Mouse (Mus musculus): ENCODE results near the gene Macrod2. TPM values are rescaled to one million over a fixed set of nuclear protein-coding genes. Genes with fewer than 3 reads are reported as not detected.

Macrod2 gene
- polyA plus RNA-seq, 1 experiment from 2014 or later, result 28.7 TPM

- 56% methylated on average over 5 of the region's 5 CpGs for WGBS
- no peaks in the 10 kb centered on the region for H3K27me3 ChIP-seq (ENCODE audit: insufficient read depth, low read length)
Measured at GRCm38 (mm10) chr2:141182034-141182759, 787.1 kb downstream of the Macrod2 start.

GRCm38 (mm10) chr2:141194476-141194875 is 799.4 kb downstream of the Macrod2 start:
- H3K4me3 ChIP-seq (ENCODE audit: low read length), result no peak overlapping the region
- no peaks in the 10 kb centered on the region for H3K36me3 ChIP-seq (ENCODE audit: insufficient read depth, low read length)
- no peak overlapping the region for H3K4me2 ChIP-seq (replicated peaks; ENCODE audit: low read depth, low read length)
- no peaks in the 10 kb centered on the region for H3K27me3 ChIP-seq (ENCODE audit: insufficient read depth, low read length)
- no peaks in the 10 kb centered on the region for H3K9me3 ChIP-seq (ENCODE audit: low read length)
- no peaks in the 10 kb centered on the region; the same call in 1 of the 2 replicates for H3K4me1 ChIP-seq (ENCODE audit: insufficient read depth, low read length)
- no peak overlapping the region for H3K9ac ChIP-seq (replicated peaks; ENCODE audit: low read length)
- peak overlapping the region; percentile 8; the same call in 1 of the 2 replicates for H3K27ac ChIP-seq (ENCODE audit: low read length)
- ATAC-seq (ENCODE audit: low FRiP score, low TSS enrichment), result peak; percentile 79

More at GRCm38 (mm10) chr2:141182034-141182759, 787.1 kb downstream of the Macrod2 start:
- H3K9ac ChIP-seq (replicated peaks; ENCODE audit: low read length), result no peak overlapping the region
- H3K9me3 ChIP-seq (ENCODE audit: low read length), result no peaks in the 10 kb centered on the region
- no peak overlapping the region for H3K27ac ChIP-seq (ENCODE audit: low read length)
- no peak overlapping the region for H3K4me2 ChIP-seq (replicated peaks; ENCODE audit: low read depth, low read length)
- peak; percentile 46; the same call in 1 of the 2 replicates for ATAC-seq (ENCODE audit: low FRiP score, low TSS enrichment)
- H3K4me3 ChIP-seq (ENCODE audit: low read length), result no peak overlapping the region
- no peaks in the 10 kb centered on the region for H3K4me1 ChIP-seq (ENCODE audit: insufficient read depth, low read length)
- H3K36me3 ChIP-seq (ENCODE audit: insufficient read depth, low read length), result no peaks in the 10 kb centered on the region

DNA sequence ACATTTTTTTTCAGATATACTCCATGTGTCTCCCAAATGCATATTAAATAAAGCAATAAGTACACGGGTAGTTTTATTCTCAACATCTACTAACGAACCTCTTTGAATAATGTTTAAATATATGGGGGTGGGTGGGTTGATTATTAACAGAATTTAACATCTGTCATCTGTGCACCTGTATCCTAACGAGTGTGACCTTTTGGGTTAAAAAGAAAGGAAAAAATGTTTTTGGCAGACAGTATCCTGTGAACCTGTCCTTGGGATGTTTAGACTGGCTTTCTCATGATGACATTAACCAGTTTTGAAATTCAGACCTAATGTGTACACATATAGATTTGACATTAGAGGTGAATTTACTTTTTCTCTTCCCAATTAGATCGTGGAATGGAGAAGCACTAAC is 805.4 kb downstream of the Macrod2 start:
- no peak for ATAC-seq (ENCODE audit: low FRiP score, low TSS enrichment)
- no peaks in the 10 kb centered on the region for H3K36me3 ChIP-seq (ENCODE audit: insufficient read depth, low read length)
- H3K27me3 ChIP-seq (ENCODE audit: insufficient read depth, low read length), result no peaks in the 10 kb centered on the region
- 70% methylated on average over 4 of the region's 4 CpGs for WGBS
- no peak overlapping the region for H3K4me3 ChIP-seq (ENCODE audit: low read length)
- H3K9ac ChIP-seq (replicated peaks; ENCODE audit: low read length), result no peak overlapping the region
- no peaks in the 10 kb centered on the region for H3K4me1 ChIP-seq (ENCODE audit: insufficient read depth, low read length)
- no peak overlapping the region for H3K27ac ChIP-seq (ENCODE audit: low read length)
- no peaks in the 10 kb centered on the region for H3K9me3 ChIP-seq (ENCODE audit: low read length)
- H3K4me2 ChIP-seq (replicated peaks; ENCODE audit: low read depth, low read length), result no peak overlapping the region

DNA sequence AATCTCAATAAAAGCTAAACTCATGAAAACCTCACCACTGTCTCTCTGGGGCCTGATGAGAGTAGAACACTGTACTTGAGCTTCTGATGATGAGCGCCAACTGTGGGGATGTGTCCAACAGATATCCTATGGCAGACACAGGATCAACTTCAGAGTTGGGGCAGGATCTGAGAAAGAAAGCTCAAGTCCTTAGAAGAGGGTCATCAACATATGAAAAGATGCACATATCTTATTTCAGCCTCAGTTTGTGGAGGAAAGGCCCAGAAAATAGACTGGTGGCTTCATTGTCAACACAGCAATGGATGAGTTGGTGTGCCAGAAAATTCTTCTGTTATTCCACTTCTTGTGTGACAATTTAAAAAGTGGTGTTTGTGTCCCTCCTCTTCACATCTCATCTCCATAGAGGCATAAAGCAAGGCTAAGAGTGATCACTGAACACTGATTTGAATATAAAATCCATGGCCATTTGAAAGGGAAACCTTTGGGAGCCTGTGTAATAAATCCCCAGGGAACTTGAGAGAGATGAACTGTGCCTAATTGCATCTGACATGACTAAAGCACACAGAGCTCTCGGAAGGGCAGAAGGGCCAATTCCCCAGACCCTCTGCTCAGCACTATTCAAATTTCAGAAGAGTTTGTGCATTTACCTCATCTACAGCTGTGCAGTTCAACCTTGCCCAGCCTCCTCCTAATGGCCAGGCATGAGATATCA is 806.4 kb downstream of the Macrod2 start:
- H3K4me1 ChIP-seq (ENCODE audit: insufficient read depth, low read length), result no peaks in the 10 kb centered on the region
- no peaks in the 10 kb centered on the region for H3K9me3 ChIP-seq (ENCODE audit: low read length)
- no peaks in the 10 kb centered on the region for H3K27me3 ChIP-seq (ENCODE audit: insufficient read depth, low read length)
- no peak overlapping the region for H3K27ac ChIP-seq (ENCODE audit: low read length)
- no peaks in the 10 kb centered on the region for H3K36me3 ChIP-seq (ENCODE audit: insufficient read depth, low read length)
- WGBS, result 61% methylated on average over 2 of the region's 2 CpGs
- no peak for ATAC-seq (ENCODE audit: low FRiP score, low TSS enrichment)
- H3K9ac ChIP-seq (replicated peaks; ENCODE audit: low read length), result no peak overlapping the region
- no peak overlapping the region for H3K4me3 ChIP-seq (ENCODE audit: low read length)
- no peak overlapping the region for H3K4me2 ChIP-seq (replicated peaks; ENCODE audit: low read depth, low read length)

DNA sequence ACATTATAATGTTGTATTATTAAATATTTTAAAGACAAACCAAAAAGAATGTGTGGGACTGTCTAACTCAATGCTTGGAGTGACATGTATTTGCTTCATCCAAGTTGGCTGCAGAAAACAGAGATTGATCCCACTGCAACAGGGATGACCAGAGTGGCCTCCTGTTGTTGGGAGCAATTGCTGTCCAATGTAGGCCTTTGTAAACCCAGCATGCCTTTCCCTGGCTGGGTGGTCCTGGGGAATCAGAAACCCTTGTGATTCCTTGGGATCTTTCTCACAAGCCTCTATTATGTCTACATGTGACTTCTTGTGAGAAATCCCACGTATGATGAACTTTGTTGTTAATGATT is 806.9 kb downstream of the Macrod2 start:
- no peak for ATAC-seq (ENCODE audit: low FRiP score, low TSS enrichment)
- H3K36me3 ChIP-seq (ENCODE audit: insufficient read depth, low read length), result no peaks in the 10 kb centered on the region
- no peak overlapping the region for H3K4me2 ChIP-seq (replicated peaks; ENCODE audit: low read depth, low read length)
- no peak overlapping the region for H3K27ac ChIP-seq (ENCODE audit: low read length)
- no peaks in the 10 kb centered on the region for H3K27me3 ChIP-seq (ENCODE audit: insufficient read depth, low read length)
- no peaks in the 10 kb centered on the region for H3K9me3 ChIP-seq (ENCODE audit: low read length)
- H3K4me3 ChIP-seq (ENCODE audit: low read length), result no peak overlapping the region
- no peaks in the 10 kb centered on the region for H3K4me1 ChIP-seq (ENCODE audit: insufficient read depth, low read length)
- WGBS, result 82% methylated on average over 1 of the region's 1 CpGs
- H3K9ac ChIP-seq (replicated peaks; ENCODE audit: low read length), result no peak overlapping the region

DNA sequence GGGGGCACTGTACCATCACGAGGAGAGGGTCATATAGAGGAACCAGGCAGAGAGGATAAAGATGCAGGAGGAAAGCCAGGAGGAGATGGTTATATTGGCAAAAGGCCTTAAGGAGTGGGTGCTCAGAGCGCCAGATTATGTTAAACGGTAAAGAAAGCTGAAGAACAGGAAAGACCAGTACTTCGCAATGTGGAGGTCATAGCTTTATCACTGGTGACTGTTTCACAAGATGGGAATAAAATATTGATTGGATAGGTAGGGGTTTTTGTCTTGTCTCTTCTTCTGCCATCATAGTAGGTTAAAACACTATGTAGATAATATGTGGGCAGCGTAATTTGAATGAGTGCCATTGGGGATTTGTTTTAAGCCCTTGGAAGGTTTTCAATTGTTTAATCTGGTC is 816.2 kb downstream of the Macrod2 start:
- Histone ChIP-seq H3K4me1 (ENCODE audit: insufficient read depth, low read length) (no peaks in the 10 kb centered on the region), H3K27ac (ENCODE audit: low read length) (no peak overlapping the region), H3K27me3 (ENCODE audit: insufficient read depth, low read length) (no peaks in the 10 kb centered on the region), H3K4me3 (ENCODE audit: low read length) (no peak overlapping the region), H3K9me3 (ENCODE audit: low read length) (no peaks in the 10 kb centered on the region), H3K36me3 (ENCODE audit: insufficient read depth, low read length) (no peaks in the 10 kb centered on the region), H3K4me2 (replicated peaks; ENCODE audit: low read depth, low read length) (no peak overlapping the region), H3K9ac (replicated peaks; ENCODE audit: low read length) (no peak overlapping the region)
- 86% methylated on average over 5 of the region's 5 CpGs for WGBS
- no peak for ATAC-seq (ENCODE audit: low FRiP score, low TSS enrichment)

GRCm38 (mm10) chr2:141212291-141212690 is 817.2 kb downstream of the Macrod2 start:
- WGBS, result 93% methylated on average over 2 of the region's 2 CpGs
- H3K4me1 ChIP-seq (ENCODE audit: insufficient read depth, low read length), result no peaks in the 10 kb centered on the region
- no peak overlapping the region for H3K4me3 ChIP-seq (ENCODE audit: low read length)
- H3K27me3 ChIP-seq (ENCODE audit: insufficient read depth, low read length), result no peaks in the 10 kb centered on the region
- no peak overlapping the region for H3K9ac ChIP-seq (replicated peaks; ENCODE audit: low read length)
- H3K36me3 ChIP-seq (ENCODE audit: insufficient read depth, low read length), result no peaks in the 10 kb centered on the region
- no peaks in the 10 kb centered on the region for H3K9me3 ChIP-seq (ENCODE audit: low read length)
- no peak overlapping the region for H3K27ac ChIP-seq (ENCODE audit: low read length)
- ATAC-seq (ENCODE audit: low FRiP score, low TSS enrichment), result no peak
- no peak overlapping the region for H3K4me2 ChIP-seq (replicated peaks; ENCODE audit: low read depth, low read length)

- peaks cover 5% of the 10 kb centered on the region; the same call in 1 of the 2 replicates for H3K9me3 ChIP-seq (ENCODE audit: low read length)
- no peaks in the 10 kb centered on the region for H3K36me3 ChIP-seq (ENCODE audit: insufficient read depth, low read length)
- WGBS, result 59% methylated on average over 2 of the region's 2 CpGs
- ATAC-seq (ENCODE audit: low FRiP score, low TSS enrichment), result no peak
- no peak overlapping the region for H3K4me3 ChIP-seq (ENCODE audit: low read length)
- H3K4me2 ChIP-seq (replicated peaks; ENCODE audit: low read depth, low read length), result no peak overlapping the region
- H3K4me1 ChIP-seq (ENCODE audit: insufficient read depth, low read length), result no peaks in the 10 kb centered on the region
- H3K9ac ChIP-seq (replicated peaks; ENCODE audit: low read length), result no peak overlapping the region
- H3K27ac ChIP-seq (ENCODE audit: low read length), result no peak overlapping the region
- H3K27me3 ChIP-seq (ENCODE audit: insufficient read depth, low read length), result no peaks in the 10 kb centered on the region
Measured at GRCm38 (mm10) chr2:141217490-141217889, 822.4 kb downstream of the Macrod2 start.

GRCm38 (mm10) chr2:141217925-141218324 is 822.8 kb downstream of the Macrod2 start:
- H3K27ac ChIP-seq (ENCODE audit: low read length), result no peak overlapping the region
- ATAC-seq (ENCODE audit: low FRiP score, low TSS enrichment), result no peak
- no peaks in the 10 kb centered on the region for H3K27me3 ChIP-seq (ENCODE audit: insufficient read depth, low read length)
- no peaks in the 10 kb centered on the region for H3K4me1 ChIP-seq (ENCODE audit: insufficient read depth, low read length)
- WGBS, result 82% methylated on average over 3 of the region's 3 CpGs
- no peak overlapping the region for H3K9ac ChIP-seq (replicated peaks; ENCODE audit: low read length)
- H3K36me3 ChIP-seq (ENCODE audit: insufficient read depth, low read length), result no peaks in the 10 kb centered on the region
- peaks cover 5% of the 10 kb centered on the region; the same call in 1 of the 2 replicates for H3K9me3 ChIP-seq (ENCODE audit: low read length)
- no peak overlapping the region for H3K4me3 ChIP-seq (ENCODE audit: low read length)
- no peak overlapping the region for H3K4me2 ChIP-seq (replicated peaks; ENCODE audit: low read depth, low read length)

GRCm38 (mm10) chr2:141228809-141229208 is 833.7 kb downstream of the Macrod2 start:
- Histone ChIP-seq H3K9ac (replicated peaks; ENCODE audit: low read length) (no peak overlapping the region), H3K4me3 (ENCODE audit: low read length) (no peak overlapping the region), H3K27me3 (ENCODE audit: insufficient read depth, low read length) (no peaks in the 10 kb centered on the region), H3K4me1 (ENCODE audit: insufficient read depth, low read length) (0 out of 2 replicates have a peak, but pooled peaks cover 9% of the 10 kb centered on the region), H3K9me3 (ENCODE audit: low read length) (no peaks in the 10 kb centered on the region), H3K36me3 (ENCODE audit: insufficient read depth, low read length) (no peaks in the 10 kb centered on the region), H3K4me2 (replicated peaks; ENCODE audit: low read depth, low read length) (no peak overlapping the region), H3K27ac (ENCODE audit: low read length) (no peak overlapping the region)
- 88% methylated on average over 1 of the region's 1 CpGs for WGBS
- no peak for ATAC-seq (ENCODE audit: low FRiP score, low TSS enrichment)

Data from kidney, embryonic 16.5 days (tissue).